Mouse (Mus musculus): ENCODE results near the gene E330034G19Rik. TPM values are rescaled to one million over a fixed set of nuclear protein-coding genes. Genes with fewer than 3 reads are reported as not detected.

Gene E330034G19Rik
- polyA plus RNA-seq, 1 experiment from 2014 or later: 0.20 TPM

DNA sequence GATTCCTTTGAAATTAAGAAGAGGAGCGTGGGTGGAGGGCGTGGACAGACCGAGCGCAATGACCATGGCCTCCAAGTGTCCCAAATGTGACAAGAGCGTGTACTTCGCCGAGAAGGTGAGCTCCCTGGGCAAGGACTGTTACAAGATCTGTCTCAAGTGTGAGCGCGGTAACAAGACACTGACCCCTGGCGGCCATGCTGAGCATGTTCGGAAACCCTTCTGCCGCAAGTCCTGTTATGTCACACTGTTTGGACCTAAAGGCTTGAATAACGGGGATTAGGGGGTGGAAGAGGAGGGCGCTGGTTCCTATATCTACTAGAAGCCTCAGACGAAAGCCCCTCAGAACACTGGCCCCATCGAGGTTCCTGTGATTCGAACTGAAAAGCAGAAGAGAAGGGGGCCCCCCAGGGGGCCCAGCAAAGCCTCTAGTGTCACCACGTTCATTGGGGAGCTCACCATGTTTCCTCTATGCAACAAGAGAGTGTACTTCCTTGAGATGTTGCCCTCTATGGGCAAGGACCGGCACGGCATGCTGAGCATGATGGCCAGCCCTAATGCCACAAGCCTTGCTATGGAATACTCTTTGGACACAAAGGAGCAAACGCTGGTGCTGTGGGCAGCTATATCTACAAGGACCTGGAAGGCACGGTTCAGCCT is 65.4 kb downstream of the E330034G19Rik start:
- ATAC-seq (ENCODE audit: insufficient number of reproducible peaks, low FRiP score, low TSS enrichment, low read depth): no peak
- H3K27me3 ChIP-seq: no peaks in the 10 kb centered on the region
- no peaks in the 10 kb centered on the region for H3K36me3 ChIP-seq
- no peaks in the 10 kb centered on the region for H3K9me3 ChIP-seq (replicated peaks)
- H3K27ac ChIP-seq (replicated peaks): no peak overlapping the region
- no peak overlapping the region for H3K4me3 ChIP-seq (replicated peaks)
- WGBS: 53% methylated on average over 22 of the region's 22 CpGs
- H3K9ac ChIP-seq: no peak overlapping the region
- H3K4me2 ChIP-seq (replicated peaks): no peak overlapping the region
- no peaks in the 10 kb centered on the region for H3K4me1 ChIP-seq

Other genes with a start within 250 kb of the E330034G19Rik start
- 20.3 and 22.1 TPM in 2 replicates for gene Dlg5, start 47.3 kb upstream of the E330034G19Rik start, polyA plus RNA-seq (2015; fragmentation: Nextera tagmentation; extraction: Ambion mirVana)
- gene Polr3a, start 193.8 kb downstream of the E330034G19Rik start, polyA plus RNA-seq (2015; fragmentation: Nextera tagmentation; extraction: Ambion mirVana): 18.7 and 22.2 TPM in 2 replicates
- gene Rps24, start 193.9 kb downstream of the E330034G19Rik start, polyA plus RNA-seq (2015; fragmentation: Nextera tagmentation; extraction: Ambion mirVana): 863 and 870 TPM in 2 replicates

Data from embryonic facial prominence, embryonic 15.5 days (tissue).